Mouse (Mus musculus): ENCODE data around the gene Tlk1. TPM values are rescaled to one million over a fixed set of nuclear protein-coding genes. Genes with fewer than 3 reads are reported as not detected.

Gene Tlk1
- polyA plus RNA-seq, 1 experiment from 2014 or later: 45.7 TPM

GRCm38 (mm10) chr2:70829946-70830610, 4.5 kb upstream of the Tlk1 start:
- WGBS: 79% methylated on average over 5 of the region's 5 CpGs

GRCm38 (mm10) chr2:70827780-70828179, 2.3 kb upstream of the Tlk1 start:
- Histone ChIP-seq H3K27me3 (replicated peaks) (no peaks in the 10 kb centered on the region), H3K4me3 (replicated peaks) (no peak overlapping the region), H3K4me2 (replicated peaks) (no peak overlapping the region), H3K27ac (no peak overlapping the region), H3K36me3 (no peaks in the 10 kb centered on the region), H3K9me3 (no peaks in the 10 kb centered on the region), H3K9ac (no peak overlapping the region), H3K4me1 (replicated peaks) (no peaks in the 10 kb centered on the region)
- no peak for ATAC-seq
- WGBS: 83% methylated on average over 8 of the region's 8 CpGs

More at GRCm38 (mm10) chr2:70829946-70830610, 4.5 kb upstream of the Tlk1 start:
- no peaks in the 10 kb centered on the region for H3K36me3 ChIP-seq
- no peak overlapping the region for H3K4me3 ChIP-seq (replicated peaks)
- no peaks in the 10 kb centered on the region for H3K9me3 ChIP-seq
- no peak overlapping the region for H3K4me2 ChIP-seq (replicated peaks)
- H3K27ac ChIP-seq: no peak overlapping the region
- no peaks in the 10 kb centered on the region for H3K4me1 ChIP-seq (replicated peaks)
- H3K27me3 ChIP-seq (replicated peaks): no peaks in the 10 kb centered on the region
- no peak for ATAC-seq
- no peak overlapping the region for H3K9ac ChIP-seq

- ATAC-seq: no peak
- no peak overlapping the region; the same call in 1 of the 2 replicates for H3K4me2 ChIP-seq (replicated peaks)
- no peaks in the 10 kb centered on the region for H3K9me3 ChIP-seq
- H3K4me1 ChIP-seq (replicated peaks): peaks cover 2% of the 10 kb centered on the region; the same call in 1 of the 2 replicates
- H3K4me3 ChIP-seq (replicated peaks): no peak overlapping the region
- H3K36me3 ChIP-seq: no peaks in the 10 kb centered on the region
- 67% methylated on average over 8 of the region's 8 CpGs for WGBS
- no peak overlapping the region for H3K9ac ChIP-seq
- no peaks in the 10 kb centered on the region for H3K27me3 ChIP-seq (replicated peaks)
- H3K27ac ChIP-seq: no peak overlapping the region
These were observed 1.1 kb upstream of the Tlk1 start for GRCm38 (mm10) chr2:70826436-70827230.

GRCm38 (mm10) chr2:70824838-70825370, 624 bp downstream of the Tlk1 start:
- Histone ChIP-seq H3K27me3 (replicated peaks) (no peaks in the 10 kb centered on the region), H3K27ac (peak overlapping the region; percentile 100), H3K9me3 (no peaks in the 10 kb centered on the region), H3K4me2 (replicated peaks) (peak overlapping the region; percentile 57), H3K4me3 (replicated peaks) (peak overlapping the region; percentile 98), H3K36me3 (no peaks in the 10 kb centered on the region), H3K4me1 (replicated peaks) (peaks cover 2% of the 10 kb centered on the region; the same call in 1 of the 2 replicates), H3K9ac (peak overlapping the region; percentile 99)
- ATAC-seq: peak; percentile 70
- under 1% methylated on average over 32 of the region's 59 CpGs for WGBS

GRCm38 (mm10) chr2:70823926-70824800, 1.4 kb downstream of the Tlk1 start:
- H3K27me3 ChIP-seq (replicated peaks): no peaks in the 10 kb centered on the region
- peak overlapping the region; percentile 100 for H3K27ac ChIP-seq
- H3K4me2 ChIP-seq (replicated peaks): peak overlapping the region; percentile 57
- H3K9ac ChIP-seq: peak overlapping the region; percentile 99
- no peaks in the 10 kb centered on the region for H3K9me3 ChIP-seq
- WGBS: under 1% methylated on average over 27 of the region's 27 CpGs
- peaks cover 2% of the 10 kb centered on the region; the same call in 1 of the 2 replicates for H3K4me1 ChIP-seq (replicated peaks)
- peak overlapping the region; percentile 98 for H3K4me3 ChIP-seq (replicated peaks)
- ATAC-seq: no peak
- no peaks in the 10 kb centered on the region for H3K36me3 ChIP-seq

GRCm38 (mm10) chr2:70823434-70823833, 2.1 kb downstream of the Tlk1 start:
- peak overlapping the region; percentile 57 for H3K4me2 ChIP-seq (replicated peaks)
- peaks cover 2% of the 10 kb centered on the region; the same call in 1 of the 2 replicates for H3K4me1 ChIP-seq (replicated peaks)
- ATAC-seq: no peak
- no peak overlapping the region for H3K9ac ChIP-seq
- H3K27ac ChIP-seq: no peak overlapping the region
- no peaks in the 10 kb centered on the region for H3K36me3 ChIP-seq
- 24% methylated on average over 5 of the region's 5 CpGs for WGBS
- no peaks in the 10 kb centered on the region for H3K9me3 ChIP-seq
- H3K27me3 ChIP-seq (replicated peaks): no peaks in the 10 kb centered on the region
- H3K4me3 ChIP-seq (replicated peaks): peak overlapping the region; percentile 15

- no peak overlapping the region for H3K27ac ChIP-seq
- H3K9ac ChIP-seq: no peak overlapping the region
- H3K4me2 ChIP-seq (replicated peaks): no peak overlapping the region
- H3K36me3 ChIP-seq: no peaks in the 10 kb centered on the region
- H3K4me3 ChIP-seq (replicated peaks): no peak overlapping the region
- H3K9me3 ChIP-seq: no peaks in the 10 kb centered on the region
- WGBS: 38% methylated on average over 3 of the region's 3 CpGs
- no peaks in the 10 kb centered on the region for H3K27me3 ChIP-seq (replicated peaks)
- H3K4me1 ChIP-seq (replicated peaks): no peaks in the 10 kb centered on the region; the same call in none of the 2 replicates
- no peak for ATAC-seq
These were observed 8.6 kb downstream of the Tlk1 start for GRCm38 (mm10) chr2:70816939-70817338.

- no peak overlapping the region for H3K4me3 ChIP-seq (replicated peaks)
- H3K9me3 ChIP-seq: no peaks in the 10 kb centered on the region
- H3K4me2 ChIP-seq (replicated peaks): no peak overlapping the region
- H3K4me1 ChIP-seq (replicated peaks): no peaks in the 10 kb centered on the region; the same call in 1 of the 2 replicates
- H3K27me3 ChIP-seq (replicated peaks): no peaks in the 10 kb centered on the region
- WGBS: 83% methylated on average over 2 of the region's 2 CpGs
- no peak for ATAC-seq
- H3K9ac ChIP-seq: no peak overlapping the region
- no peak overlapping the region for H3K27ac ChIP-seq
- no peaks in the 10 kb centered on the region for H3K36me3 ChIP-seq
These were observed 9.5 kb downstream of the Tlk1 start for GRCm38 (mm10) chr2:70816016-70816415.

GRCm38 (mm10) chr2:70813608-70814007, 11.9 kb downstream of the Tlk1 start:
- Histone ChIP-seq H3K9ac (no peak overlapping the region), H3K9me3 (no peaks in the 10 kb centered on the region), H3K27ac (no peak overlapping the region), H3K4me3 (replicated peaks) (no peak overlapping the region), H3K4me1 (replicated peaks) (peaks cover 3% of the 10 kb centered on the region; the same call in 1 of the 2 replicates), H3K36me3 (no peaks in the 10 kb centered on the region), H3K27me3 (replicated peaks) (no peaks in the 10 kb centered on the region), H3K4me2 (replicated peaks) (no peak overlapping the region)
- WGBS: 53% methylated on average over 4 of the region's 4 CpGs
- no peak for ATAC-seq

- H3K4me2 ChIP-seq (replicated peaks): no peak overlapping the region
- H3K4me1 ChIP-seq (replicated peaks): peaks cover 3% of the 10 kb centered on the region; the same call in 1 of the 2 replicates
- no peak overlapping the region for H3K27ac ChIP-seq
- 61% methylated on average over 3 of the region's 3 CpGs for WGBS
- no peak for ATAC-seq
- no peaks in the 10 kb centered on the region for H3K27me3 ChIP-seq (replicated peaks)
- H3K4me3 ChIP-seq (replicated peaks): no peak overlapping the region
- H3K9ac ChIP-seq: no peak overlapping the region
- H3K9me3 ChIP-seq: no peaks in the 10 kb centered on the region
- H3K36me3 ChIP-seq: no peaks in the 10 kb centered on the region
These were observed 14.1 kb downstream of the Tlk1 start for GRCm38 (mm10) chr2:70811476-70811875.

- ATAC-seq: no peak
- H3K4me2 ChIP-seq (replicated peaks): no peak overlapping the region
- H3K36me3 ChIP-seq: no peaks in the 10 kb centered on the region
- no peak overlapping the region for H3K4me3 ChIP-seq (replicated peaks)
- no peaks in the 10 kb centered on the region for H3K27me3 ChIP-seq (replicated peaks)
- no peaks in the 10 kb centered on the region for H3K9me3 ChIP-seq
- H3K27ac ChIP-seq: no peak overlapping the region
- no peak overlapping the region for H3K9ac ChIP-seq
- peaks cover 3% of the 10 kb centered on the region; the same call in 1 of the 2 replicates for H3K4me1 ChIP-seq (replicated peaks)
- 74% methylated on average over 3 of the region's 3 CpGs for WGBS
These were observed 15.6 kb downstream of the Tlk1 start for GRCm38 (mm10) chr2:70809921-70810320.
